Mouse (Mus musculus): ENCODE data around the gene Cox15.

Gene Cox15

DNA sequence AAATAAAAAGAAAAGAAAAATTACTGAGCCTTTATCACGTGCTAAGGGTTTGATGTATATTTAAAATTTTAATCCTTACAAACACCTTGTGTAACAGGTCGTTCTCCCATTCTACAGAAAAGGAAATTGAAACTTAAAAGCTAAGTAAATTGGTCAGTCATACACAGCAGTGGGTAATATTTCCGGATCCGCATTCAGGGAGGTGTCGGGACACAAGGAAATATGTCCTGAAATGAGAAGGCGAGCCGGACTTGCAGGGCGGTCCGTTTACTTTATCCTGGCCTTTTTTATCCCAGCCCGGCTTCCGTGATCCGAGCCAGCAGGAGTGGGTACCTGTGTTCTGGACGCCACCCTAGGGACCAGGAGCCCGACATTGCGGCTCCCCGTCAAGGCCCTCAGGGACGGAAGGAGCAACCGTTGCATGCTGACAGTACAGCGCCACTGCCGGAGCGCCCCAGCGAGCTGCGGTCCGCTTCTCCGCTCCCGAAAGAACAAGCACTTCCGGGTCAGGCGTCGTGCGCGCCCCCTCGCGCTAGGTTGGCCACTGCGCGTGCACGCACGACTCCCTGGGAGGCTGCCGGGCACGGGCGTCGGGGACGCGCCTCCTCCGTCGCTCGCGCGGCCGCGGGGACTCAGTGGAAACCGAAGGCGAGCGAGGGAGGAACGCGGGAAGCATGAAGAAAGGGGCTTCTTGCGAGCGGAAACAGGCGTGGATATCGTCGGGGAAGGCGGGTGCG lies at the start of gene Cox15, which contains the start of gene Cutc:
TSS of gene Cox15 (minus strand) at position 512 of the 737 bp plus-strand sequence.
TSS of gene Cutc (plus strand) at position 508 of the 737 bp plus-strand sequence.
- DNase-seq (ENCODE audit: low read depth, low spot score), result peak; percentile 95

GRCm38 (mm10) chr19:43801427-43802051 lies 48.7 kb upstream of the Cox15 start:
- no peak for DNase-seq (ENCODE audit: low read depth, low spot score)

- DNase-seq (ENCODE audit: low read depth, low spot score), result no peak
These were observed 44.4 kb upstream of the Cox15 start for GRCm38 (mm10) chr19:43797216-43797615.

DNA sequence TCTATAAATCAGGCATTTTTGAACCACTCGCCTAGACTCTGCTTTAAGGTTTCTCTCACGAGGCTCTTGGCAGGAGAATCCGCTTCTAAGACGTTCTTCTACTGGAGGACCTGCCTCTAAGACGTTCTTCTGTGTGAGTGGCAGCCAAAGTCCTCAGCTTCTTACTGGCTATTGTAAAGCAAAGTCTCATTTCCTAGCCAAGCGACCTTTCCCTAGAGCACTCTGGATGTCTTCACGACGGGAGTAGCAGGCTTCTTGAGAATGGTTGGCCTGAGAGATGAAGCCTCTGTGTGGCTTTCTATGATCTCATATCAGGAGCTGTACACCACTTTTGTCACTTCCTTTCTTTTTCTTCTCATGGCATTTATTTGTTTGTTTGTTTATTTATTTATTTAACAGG lies 42.7 kb upstream of the Cox15 start:
- DNase-seq (ENCODE audit: low read depth, low spot score), result no peak

GRCm38 (mm10) chr19:43793951-43794350 lies 41.2 kb upstream of the Cox15 start:
- no peak for DNase-seq (ENCODE audit: low read depth, low spot score)

DNA sequence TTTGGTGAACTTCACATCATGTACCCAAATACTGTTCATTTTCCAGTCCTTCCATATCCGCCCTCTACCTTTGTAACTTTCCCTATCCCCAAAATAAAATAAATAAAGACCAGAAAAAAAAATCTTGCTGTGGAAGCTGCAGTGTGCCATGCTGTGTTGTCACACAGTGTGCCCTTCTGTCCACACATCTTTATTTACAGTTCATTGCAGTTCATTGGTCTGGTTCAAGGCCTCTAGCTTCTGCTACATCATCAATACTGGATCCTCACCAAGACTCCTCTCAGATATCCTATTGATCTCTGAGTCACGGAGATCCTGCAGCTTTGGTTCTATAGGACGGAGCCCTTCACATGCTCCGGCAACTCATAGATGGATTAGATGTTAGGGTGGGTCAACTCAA lies 39.7 kb upstream of the Cox15 start:
- no peak for DNase-seq (ENCODE audit: low read depth, low spot score)

DNA sequence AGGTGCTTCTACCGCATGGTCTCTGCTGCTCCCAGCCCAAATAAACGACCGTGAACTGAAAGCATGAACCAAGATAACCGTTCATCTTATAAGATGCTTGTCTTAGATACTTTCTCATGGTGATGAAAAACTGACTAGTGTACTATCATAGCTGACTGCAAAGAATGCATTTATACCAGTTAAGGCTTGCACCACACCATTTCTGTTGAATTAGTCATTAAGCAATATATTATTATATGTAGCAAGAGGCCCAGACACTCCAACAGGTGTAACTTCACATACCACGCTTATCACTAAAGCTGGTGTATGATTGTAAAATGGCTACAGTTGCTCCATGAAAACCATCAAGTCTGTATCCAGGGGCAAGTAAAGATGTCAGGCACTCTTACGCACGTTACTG lies 37.0 kb upstream of the Cox15 start:
- no peak for DNase-seq (ENCODE audit: low read depth, low spot score)

DNA sequence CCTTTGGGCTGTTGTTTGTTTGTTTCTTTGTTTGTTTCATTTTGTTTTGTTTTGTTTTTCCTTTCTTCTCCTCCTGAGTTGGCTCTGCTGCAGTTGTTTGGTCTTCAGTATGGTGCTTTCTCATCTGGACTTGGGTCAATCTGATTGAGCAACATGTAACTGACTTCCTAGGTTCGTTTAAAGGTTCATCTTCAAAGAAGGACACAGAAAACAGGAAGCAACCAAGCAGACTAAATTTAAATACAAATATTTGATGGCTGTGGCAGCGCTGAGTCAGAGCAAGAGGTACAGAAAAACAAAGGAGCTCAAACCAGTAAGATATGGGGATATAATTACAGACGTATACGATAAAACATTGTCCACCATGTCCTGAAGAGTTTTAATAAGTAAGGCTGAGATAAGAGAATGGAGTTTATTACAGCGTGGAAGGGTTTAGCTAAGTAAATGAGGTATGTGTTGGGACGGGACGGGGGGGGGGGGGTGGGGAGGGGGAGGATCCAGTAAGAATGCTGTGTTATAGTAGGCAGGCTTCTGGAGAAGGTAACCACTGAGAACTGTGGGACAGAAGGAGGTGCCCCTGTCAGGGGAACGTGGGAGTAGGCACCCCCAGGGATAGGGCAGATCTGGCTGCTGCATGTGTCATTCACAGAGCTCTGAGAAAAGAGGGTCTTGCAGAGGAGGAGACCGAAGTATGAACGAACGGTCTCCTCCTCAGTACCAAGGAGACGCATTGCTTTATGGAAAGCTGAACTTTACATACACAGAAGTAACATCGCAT lies 33.6 kb upstream of the Cox15 start:
- no peak for DNase-seq (ENCODE audit: low read depth, low spot score)

DNA sequence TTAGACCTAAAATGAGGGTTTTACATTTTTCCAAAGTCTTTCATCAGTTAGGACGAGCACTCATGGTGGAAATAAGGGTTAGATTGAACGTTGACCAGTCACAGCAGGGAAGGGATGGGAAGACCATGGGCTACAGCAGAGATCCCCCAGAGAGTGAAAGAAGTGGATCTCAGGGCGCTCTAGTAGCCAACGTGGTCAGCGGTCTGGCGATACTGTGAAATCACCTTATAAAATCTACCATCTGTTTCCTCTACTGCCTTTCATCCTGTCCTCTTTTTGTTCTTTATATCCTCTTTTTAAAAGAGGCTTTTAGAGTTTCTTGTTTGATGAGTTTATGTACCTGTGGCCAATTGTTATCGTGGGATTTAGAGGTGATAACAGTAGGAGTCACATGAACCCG lies 32.0 kb upstream of the Cox15 start:
- no peak for DNase-seq (ENCODE audit: low read depth, low spot score)

GRCm38 (mm10) chr19:43781980-43782379 lies 29.2 kb upstream of the Cox15 start, which contains the start of gene Abcc2:
TSS of gene Abcc2 (plus strand) at chr19:43782192.
- DNase-seq (ENCODE audit: low read depth, low spot score), result no peak

- DNase-seq (ENCODE audit: low read depth, low spot score), result no peak
These were observed 27.6 kb upstream of the Cox15 start for GRCm38 (mm10) chr19:43780391-43780790.

DNA sequence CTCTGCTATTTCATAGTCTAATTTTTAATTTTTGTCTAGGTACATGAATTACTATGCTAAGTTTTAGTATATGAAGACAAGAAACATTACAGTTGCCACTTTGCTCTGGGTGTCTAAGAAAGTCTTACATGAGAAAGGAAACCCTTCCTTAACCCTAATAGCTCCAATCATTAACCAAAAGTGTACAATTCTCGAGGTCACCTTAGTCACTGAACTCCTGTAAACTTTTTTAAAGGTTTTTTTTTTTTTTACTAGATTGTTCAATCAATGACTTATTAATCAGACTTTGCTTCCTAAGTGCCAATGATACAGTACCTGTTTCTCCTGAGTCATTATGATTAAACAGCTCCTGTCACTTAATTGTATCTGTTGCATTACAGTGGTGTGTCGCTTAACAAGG lies 24.5 kb upstream of the Cox15 start:
- no peak for DNase-seq (ENCODE audit: low read depth, low spot score)

- DNase-seq (ENCODE audit: low read depth, low spot score), result no peak
These were observed 23.8 kb upstream of the Cox15 start for GRCm38 (mm10) chr19:43776561-43776960.

DNA sequence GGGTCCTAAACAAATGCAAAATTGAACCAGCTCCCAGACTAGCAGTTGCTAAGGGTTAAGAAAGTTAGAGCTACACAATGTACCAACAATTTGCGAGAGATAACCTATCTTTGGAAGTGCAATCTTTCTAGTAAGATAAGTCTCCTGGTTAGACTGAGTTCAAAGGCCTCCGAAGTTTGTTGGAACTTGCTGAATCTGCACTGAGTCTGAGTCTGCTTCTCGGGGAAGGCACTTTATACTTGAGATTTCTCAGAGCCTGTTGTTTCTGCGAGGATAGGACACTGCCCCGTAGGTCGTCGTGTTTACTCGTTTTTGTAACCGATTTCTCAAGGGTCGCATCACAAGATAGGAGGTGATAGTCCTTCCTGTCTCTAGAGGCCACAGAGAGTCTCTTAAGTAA lies 22.6 kb upstream of the Cox15 start:
- no peak for DNase-seq (ENCODE audit: low read depth, low spot score)

GRCm38 (mm10) chr19:43772311-43772710 lies 19.5 kb upstream of the Cox15 start:
- no peak for DNase-seq (ENCODE audit: low read depth, low spot score)

- peak; percentile 42 for DNase-seq (ENCODE audit: low read depth, low spot score)
These were observed 18.7 kb upstream of the Cox15 start for GRCm38 (mm10) chr19:43771499-43771969.

GRCm38 (mm10) chr19:43770584-43770983 lies 17.8 kb upstream of the Cox15 start:
- no peak for DNase-seq (ENCODE audit: low read depth, low spot score)

GRCm38 (mm10) chr19:43769366-43769960 lies 16.7 kb upstream of the Cox15 start:
- DNase-seq (ENCODE audit: low read depth, low spot score), result peak; percentile 35

DNA sequence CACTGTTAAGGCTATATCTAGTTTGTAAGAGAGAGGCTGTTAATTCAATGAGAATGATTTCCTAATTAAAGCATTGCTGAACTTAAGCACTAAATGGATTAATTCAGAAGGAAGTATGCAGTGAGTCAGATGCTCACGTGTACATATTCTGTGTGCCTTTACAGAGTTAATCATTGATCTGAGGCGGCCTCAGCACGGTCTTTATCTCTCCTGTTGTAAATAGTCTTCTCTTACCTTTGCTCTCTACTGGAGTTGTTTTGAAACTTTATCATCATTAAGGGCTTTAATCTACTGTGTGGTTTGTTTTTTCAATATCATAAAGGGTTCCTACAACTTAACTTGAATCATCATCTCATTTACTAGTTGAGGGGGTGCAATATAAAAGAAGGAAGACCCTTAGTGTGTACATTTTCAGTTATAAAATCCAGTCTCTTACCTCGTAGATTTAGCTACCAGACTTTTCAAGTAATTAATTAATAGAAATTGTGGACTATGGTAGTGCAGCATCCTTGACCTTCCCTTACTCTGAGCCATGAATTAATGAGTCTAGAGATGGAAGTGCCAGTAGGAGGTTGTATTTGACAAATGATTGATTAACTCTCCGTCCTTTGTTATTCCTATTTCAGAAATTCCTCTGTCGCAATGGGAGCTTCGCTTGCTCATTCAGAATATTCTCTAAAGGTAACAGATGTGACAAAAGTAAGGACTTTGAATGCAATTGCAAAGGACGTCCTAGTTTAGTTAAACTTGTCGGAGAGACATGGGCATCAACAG lies 14.9 kb upstream of the Cox15 start:
- no peak for DNase-seq (ENCODE audit: low read depth, low spot score)

GRCm38 (mm10) chr19:43766451-43766850 lies 13.7 kb upstream of the Cox15 start:
- DNase-seq (ENCODE audit: low read depth, low spot score), result no peak

- DNase-seq (ENCODE audit: low read depth, low spot score), result no peak
These were observed 9.6 kb upstream of the Cox15 start for GRCm38 (mm10) chr19:43762410-43762809.

Data from 3T3-L1 (cell line).